Mouse (Mus musculus) 416B (cell line): Measurements from ENCODE around the gene Bbc3.
"Not testable (repeated sequence)": the region's sequence is repeated elsewhere in the genome, so short reads cannot be mapped to it uniquely, and the experiment has no call there.

Experiments used
- DNase-seq: peaks from one replicate; pipeline ENCODE4 v3.0.0; 2011; ENCODE audit warnings: low read depth

The Bbc3 gene

GRCm38 (mm10) chr7:16294346-16294745, 13.8 kb upstream of the Bbc3 start:
- DNase-seq = peak; percentile 93

- DNase-seq = peak; percentile 99
These were observed 13.4 kb upstream of the Bbc3 start for GRCm38 (mm10) chr7:16294837-16295236.

- peak; percentile 90 for DNase-seq
These were observed 12.8 kb upstream of the Bbc3 start for GRCm38 (mm10) chr7:16295321-16295900.

GRCm38 (mm10) chr7:16296146-16296545, 12.0 kb upstream of the Bbc3 start:
- DNase-seq = peak; percentile 59

GRCm38 (mm10) chr7:16296766-16297390, 11.3 kb upstream of the Bbc3 start:
- DNase-seq = peak; percentile 94

- DNase-seq = no peak
These were observed 10.6 kb upstream of the Bbc3 start for GRCm38 (mm10) chr7:16297616-16298015.

- DNase-seq = no peak
These were observed 9.3 kb upstream of the Bbc3 start for GRCm38 (mm10) chr7:16298927-16299326.

GRCm38 (mm10) chr7:16299419-16300035, 8.7 kb upstream of the Bbc3 start:
- peak; percentile 70 for DNase-seq

GRCm38 (mm10) chr7:16307141-16307540, 1.1 kb upstream of the Bbc3 start:
- DNase-seq = not testable (repeated sequence)

GRCm38 (mm10) chr7:16308555-16309317, 543 bp downstream of the Bbc3 start:
- peak; percentile 84 for DNase-seq

GRCm38 (mm10) chr7:16309318-16310019, 1.3 kb downstream of the Bbc3 start:
- peak; percentile 94 for DNase-seq

- DNase-seq = peak; percentile 93
These were observed 1.9 kb downstream of the Bbc3 start for GRCm38 (mm10) chr7:16310020-16310520.

- DNase-seq = peak; percentile 78
These were observed 2.6 kb downstream of the Bbc3 start for GRCm38 (mm10) chr7:16310521-16311452.

- peak; percentile 76 for DNase-seq
These were observed 3.3 kb downstream of the Bbc3 start for GRCm38 (mm10) chr7:16311453-16312004.

GRCm38 (mm10) chr7:16312011-16312671, 3.9 kb downstream of the Bbc3 start:
- DNase-seq = peak; percentile 68

- peak; percentile 99 for DNase-seq
These were observed 4.6 kb downstream of the Bbc3 start for GRCm38 (mm10) chr7:16312672-16313311.

GRCm38 (mm10) chr7:16313481-16314220, 5.5 kb downstream of the Bbc3 start:
- peak; percentile 82 for DNase-seq

- no peak for DNase-seq
These were observed 6.1 kb downstream of the Bbc3 start for GRCm38 (mm10) chr7:16314221-16314775.
